Mouse (Mus musculus) ovary, adult 18-20 months (tissue): ENCODE measurements around the gene Atp2a2.
"Not testable (repeated sequence)": the region's sequence is repeated elsewhere in the genome, so short reads cannot be mapped to it uniquely, and the experiment has no call there.

ENCODE experiments used
- DNase-seq: peaks from one replicate; pipeline ENCODE4 v3.0.0; 2022; ENCODE audit warnings: low spot score, mixed read lengths

Atp2a2 gene

DNA sequence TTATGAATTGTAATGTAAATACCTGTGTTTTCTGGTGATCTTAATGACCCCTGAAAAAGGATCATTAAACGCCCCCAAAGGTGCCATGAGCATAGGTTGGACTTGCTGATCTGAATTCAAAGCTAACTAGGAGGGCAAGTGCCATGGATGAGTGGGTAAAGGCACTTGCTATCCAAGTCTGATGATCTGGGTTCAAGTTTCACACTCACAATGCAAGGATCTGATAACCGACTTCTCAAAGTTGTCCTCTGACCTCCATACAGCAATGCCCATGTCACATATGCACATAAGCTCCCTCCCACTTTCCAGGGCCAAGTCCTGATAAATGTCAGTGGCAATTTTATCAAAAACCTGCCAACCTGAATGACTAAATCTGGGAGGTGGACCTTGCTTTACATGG, 9.0 kb downstream of the Atp2a2 start:
- no peak for DNase-seq

DNA sequence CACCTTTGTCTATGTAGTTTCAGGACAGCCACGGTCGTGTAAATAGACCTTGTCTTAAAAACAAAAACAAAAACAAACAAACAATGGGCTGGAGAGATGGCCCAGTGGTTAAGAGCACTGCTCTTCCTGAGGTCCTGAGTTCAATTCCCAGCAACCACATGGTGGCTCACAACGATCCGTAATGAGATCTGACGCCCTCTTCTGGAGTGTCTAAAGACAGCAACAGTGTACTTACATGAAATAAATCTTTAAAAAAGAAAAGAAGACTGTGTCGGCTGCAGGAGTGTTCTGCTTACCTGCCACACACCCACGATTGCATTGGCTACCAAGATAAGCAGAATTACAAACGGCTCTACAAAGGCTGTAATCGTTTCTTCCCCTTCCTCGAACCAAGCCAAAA, 10.6 kb downstream of the Atp2a2 start:
- DNase-seq: no peak

- DNase-seq: no peak
These were observed 11.9 kb downstream of the Atp2a2 start for GRCm38 (mm10) chr5:122490148-122490547.

- no peak for DNase-seq
These were observed 14.2 kb downstream of the Atp2a2 start for GRCm38 (mm10) chr5:122487825-122488224.

DNA sequence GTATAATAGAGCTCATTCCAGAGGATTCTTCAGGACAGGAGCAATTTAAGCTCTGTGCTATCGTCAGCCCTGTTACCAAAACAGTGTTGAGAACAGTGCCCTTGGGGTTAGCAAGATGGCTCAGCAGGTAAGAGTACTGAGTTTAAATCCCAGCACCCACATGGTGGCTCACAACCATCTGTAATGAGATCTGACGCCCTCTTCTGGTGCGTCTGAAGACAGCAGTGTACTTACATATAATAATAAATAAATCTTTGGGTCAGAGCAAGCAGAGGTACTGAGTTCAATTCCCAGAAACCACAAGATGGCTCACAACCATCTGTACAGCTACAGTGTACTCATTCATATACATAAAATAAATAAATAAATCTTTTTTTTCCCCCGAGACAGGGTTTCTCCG, 15.8 kb downstream of the Atp2a2 start:
- not testable (repeated sequence) for DNase-seq

DNA sequence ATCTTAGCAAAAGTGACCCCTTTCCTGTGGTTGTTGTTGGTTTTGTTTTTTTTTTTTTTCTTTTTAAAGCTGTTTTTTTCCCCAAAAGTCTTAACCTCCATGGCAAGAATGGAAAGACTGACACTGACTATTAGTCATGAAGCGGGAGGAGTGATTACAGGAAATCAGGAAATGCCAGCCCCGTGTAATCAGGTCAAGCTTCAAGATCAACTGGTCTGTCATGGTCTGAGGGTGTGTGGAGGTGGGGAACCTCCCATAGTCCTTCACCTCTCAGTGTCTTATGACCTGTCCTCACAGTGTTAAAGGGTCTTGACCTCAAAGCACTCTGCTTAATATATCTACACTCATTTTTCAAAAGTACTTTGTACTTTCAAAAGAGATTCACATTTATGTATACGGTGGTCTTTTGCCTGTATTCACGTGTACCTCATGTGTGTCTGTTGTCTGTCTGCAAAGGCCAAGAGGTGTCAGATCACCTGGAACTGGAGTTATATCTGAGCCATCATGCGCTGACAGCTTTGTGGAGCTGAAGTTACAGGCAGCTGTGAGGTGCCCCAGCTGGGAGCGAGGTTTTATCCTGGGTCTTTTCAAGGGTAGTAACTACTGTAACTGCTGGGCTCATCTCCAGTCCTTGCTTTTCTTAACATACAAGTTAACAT, 19.2 kb downstream of the Atp2a2 start:
- no peak for DNase-seq

DNA sequence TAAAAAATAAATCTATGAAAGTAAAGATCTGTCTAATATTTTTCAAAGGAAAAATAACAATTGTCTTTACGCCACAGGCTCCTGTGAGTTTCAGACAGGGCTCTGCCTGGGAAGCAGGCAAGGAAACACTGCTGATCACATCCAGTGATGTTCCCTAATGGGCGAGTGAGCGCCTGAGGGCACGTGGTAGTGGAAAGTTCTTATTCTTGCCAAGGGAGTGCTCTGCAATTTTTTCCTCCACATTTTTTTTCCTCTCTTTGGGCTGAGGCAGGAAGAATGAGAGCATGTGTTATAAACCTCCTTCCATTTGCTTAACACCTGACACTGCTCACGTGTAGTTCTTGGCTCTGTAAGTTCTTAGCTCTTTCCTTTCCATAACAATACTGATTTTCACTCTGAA, 20.2 kb downstream of the Atp2a2 start:
- no peak for DNase-seq

- DNase-seq: no peak
These were observed 22.9 kb downstream of the Atp2a2 start for GRCm38 (mm10) chr5:122479131-122479530.

- no peak for DNase-seq
These were observed 24.5 kb downstream of the Atp2a2 start for GRCm38 (mm10) chr5:122477492-122477891.

DNA sequence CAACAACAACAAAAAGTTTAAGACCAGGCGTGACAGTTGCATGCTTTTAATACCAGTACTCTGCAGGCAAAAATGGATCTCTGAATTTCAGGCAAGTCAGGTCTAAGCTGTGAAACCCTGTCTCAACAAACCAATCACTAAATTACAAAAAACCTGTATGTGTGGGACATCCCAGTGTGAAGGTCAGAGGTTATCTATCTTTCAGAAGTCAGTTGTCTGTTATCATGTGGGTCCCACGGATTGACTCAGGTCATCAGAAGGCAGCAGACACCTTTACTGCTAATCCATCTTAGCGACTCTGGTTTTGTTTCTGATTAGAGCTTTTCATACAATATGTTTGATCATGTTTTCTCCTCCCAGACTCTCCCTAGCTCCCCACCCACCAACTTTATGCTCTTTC, 25.9 kb downstream of the Atp2a2 start:
- DNase-seq: no peak

- no peak for DNase-seq
These were observed 27.2 kb downstream of the Atp2a2 start for GRCm38 (mm10) chr5:122474643-122475363.

GRCm38 (mm10) chr5:122471658-122472057, 30.4 kb downstream of the Atp2a2 start:
- no peak for DNase-seq

GRCm38 (mm10) chr5:122461431-122461830, 40.6 kb downstream of the Atp2a2 start:
- no peak for DNase-seq

DNA sequence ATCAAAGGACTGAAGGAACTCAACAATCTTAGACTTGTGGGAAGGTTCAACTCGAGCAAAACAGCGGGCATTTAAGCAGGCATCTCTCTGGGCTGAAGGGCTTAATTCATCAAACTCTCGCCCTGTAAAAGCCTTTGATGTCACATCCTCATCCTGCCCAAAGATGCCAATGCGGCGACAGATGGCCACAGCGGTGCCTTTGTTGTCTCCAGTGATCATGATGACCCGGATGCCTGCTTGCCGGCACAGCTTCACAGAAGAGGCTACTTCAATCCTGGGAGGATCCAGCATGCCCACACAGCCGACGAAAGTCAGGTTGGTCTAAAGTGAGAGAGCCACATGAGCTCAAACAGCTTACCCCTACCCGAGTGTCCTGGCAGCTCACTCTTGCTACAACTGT, 41.4 kb downstream of the Atp2a2 start:
- DNase-seq: no peak

GRCm38 (mm10) chr5:122459335-122459734, 42.7 kb downstream of the Atp2a2 start:
- no peak for DNase-seq

DNA sequence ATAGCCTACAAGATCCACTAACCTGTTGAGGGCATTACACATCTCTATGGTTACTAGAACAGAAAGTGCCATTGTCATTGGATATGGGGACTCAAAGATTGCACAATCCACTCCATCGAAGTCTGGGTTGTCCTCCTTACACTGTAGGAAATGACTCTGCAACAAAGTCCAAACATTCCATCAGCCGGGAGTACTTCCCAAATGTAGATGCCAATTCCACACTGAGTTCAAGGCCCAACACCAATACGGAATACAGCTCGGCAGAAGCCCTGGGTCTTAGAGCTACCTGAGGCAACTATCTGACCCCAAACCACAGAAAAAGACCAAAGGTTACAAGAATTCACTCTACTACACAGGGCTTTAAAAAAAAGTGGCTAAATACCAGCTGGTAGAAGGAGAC, 44.0 kb downstream of the Atp2a2 start:
- DNase-seq: no peak

DNA sequence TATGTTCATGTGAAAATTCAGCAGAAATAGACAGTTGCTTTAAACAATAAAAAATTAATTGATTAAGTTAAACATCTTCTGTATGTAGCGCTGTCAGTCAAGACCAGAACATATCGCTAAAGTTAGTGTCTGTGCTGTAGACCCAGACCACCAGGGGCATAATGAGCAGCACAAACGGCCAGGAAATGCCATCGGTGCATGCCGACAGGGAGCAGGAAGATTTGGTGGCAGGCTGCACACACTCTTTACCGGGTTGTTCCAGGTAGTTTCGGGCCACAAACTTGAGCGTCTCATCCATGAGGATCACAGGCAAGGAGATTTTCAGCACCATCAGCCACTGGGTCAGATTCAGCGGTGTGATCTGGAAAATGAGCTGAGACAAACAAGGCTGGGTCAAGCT, 45.0 kb downstream of the Atp2a2 start:
- DNase-seq: not testable (repeated sequence)

- no peak for DNase-seq
These were observed 46.4 kb downstream of the Atp2a2 start for GRCm38 (mm10) chr5:122455584-122455983.

GRCm38 (mm10) chr5:122454883-122455282, 47.1 kb downstream of the Atp2a2 start:
- DNase-seq: no peak

DNA sequence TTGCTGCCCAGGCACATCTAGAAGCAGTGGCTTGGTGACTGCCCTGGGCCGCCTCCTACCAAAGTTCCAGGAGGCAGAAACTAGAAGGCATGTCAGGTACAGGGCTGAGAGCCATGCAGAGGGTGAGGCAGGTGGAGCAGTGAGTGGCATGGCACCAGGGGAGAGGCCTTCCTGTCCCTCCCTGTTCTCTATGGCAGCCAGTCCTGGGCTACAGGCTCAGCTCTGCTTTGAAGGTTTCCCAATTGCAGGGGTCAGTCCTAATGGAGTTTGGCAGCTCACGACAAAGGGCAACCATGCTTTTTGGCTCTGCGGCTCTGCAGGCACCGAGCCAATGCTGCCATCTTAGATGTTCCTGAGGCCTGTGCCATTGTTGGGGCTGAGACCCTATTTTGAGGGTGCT, 47.6 kb downstream of the Atp2a2 start:
- no peak for DNase-seq

DNA sequence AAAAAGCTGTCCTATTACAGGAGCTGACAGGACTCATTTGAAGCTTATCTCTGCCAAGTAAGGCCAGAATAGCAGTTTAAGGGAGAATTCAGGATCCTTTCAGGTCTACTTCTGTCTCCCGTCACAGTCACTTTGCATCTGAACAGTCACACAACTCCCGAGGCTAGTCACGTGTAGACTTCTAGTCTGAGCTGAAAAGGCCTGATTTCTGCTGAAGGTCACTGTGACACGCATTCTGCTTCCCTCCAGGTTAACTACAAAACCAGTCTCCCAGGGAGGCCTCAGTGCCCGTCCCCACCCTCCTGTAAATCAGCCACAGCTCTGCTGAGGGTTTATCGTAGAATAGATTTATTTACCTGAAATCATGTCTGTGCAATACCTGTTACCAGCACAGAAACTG, 48.8 kb downstream of the Atp2a2 start:
- no peak for DNase-seq

GRCm38 (mm10) chr5:122452194-122452593, 49.8 kb downstream of the Atp2a2 start:
- no peak for DNase-seq

GRCm38 (mm10) chr5:122451324-122451723, 50.7 kb downstream of the Atp2a2 start:
- DNase-seq: no peak

DNA sequence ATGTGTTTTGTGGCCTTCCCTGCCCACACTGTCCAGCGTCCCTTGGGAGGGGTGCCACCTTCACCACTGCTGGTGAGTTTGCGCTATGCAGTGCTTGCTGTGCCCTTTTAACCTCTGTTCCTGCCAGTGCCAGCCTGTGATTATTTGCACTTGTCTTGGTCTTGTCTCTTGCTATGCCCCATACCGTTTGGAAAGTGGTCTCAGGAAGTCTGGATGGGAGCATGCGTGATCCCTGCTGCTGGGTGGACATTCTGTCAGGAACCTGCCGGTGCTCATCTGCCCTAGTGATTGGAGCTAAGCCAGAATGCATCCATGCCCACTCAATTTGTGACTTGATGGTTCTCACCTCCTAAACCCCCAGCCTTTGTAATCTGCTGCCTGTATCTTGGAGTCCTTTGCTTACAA, 51.1 kb downstream of the Atp2a2 start:
- DNase-seq: no peak
